Mouse (Mus musculus): ENCODE results near the gene Tkfc. TPM values are rescaled to one million over a fixed set of nuclear protein-coding genes. Genes with fewer than 3 reads are reported as not detected.

The Tkfc gene
- 20.1 and 29.6 TPM in 2 replicates for total RNA-seq (2021)
- long read RNA-seq, experiment 1, partial matches to known transcripts: 0 of 11 reads
- long read RNA-seq, experiment 1, other reads (novel, unspliced or antisense): 6 of 11 reads
- long read RNA-seq, experiment 2, transcript Tkfc-201 (17 exons, 2,253 nt): major isoform, 10 of 27 reads
- long read RNA-seq, experiment 2, partial matches to known transcripts: 4 of 27 reads
- long read RNA-seq, experiment 2, other reads (novel, unspliced or antisense): 9 of 27 reads

DNA sequence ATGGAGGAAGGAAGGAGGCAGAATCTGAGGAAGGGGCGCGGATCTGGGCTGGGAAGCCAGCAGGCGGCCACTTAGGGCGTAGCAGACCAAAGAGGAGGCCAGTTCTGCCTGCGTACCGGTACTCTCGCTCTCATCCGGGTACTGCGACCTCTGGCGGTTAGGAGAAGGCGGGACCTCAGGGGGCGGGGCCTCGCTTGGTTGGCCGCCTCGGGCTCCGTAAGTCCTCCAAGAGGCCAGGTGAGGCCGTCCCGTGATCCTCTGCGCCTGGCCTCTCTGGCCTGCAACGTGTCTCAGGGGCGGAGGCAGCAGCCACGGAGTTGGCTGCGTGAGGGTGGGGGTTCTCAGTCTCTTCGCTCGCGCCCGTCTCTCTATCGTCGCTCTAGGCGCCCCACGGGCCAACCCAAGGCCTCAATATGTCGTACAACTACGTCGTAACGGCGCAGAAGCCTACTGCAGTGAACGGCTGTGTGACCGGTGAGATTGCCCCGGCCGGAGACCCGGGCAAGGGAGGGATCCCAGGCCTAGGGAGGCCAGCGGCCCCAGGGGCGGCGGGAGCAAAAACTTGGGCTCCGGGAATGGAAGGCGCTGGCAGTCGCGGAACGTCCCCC, at the start of gene Tkfc, which contains the start of gene Ddb1:
Gene Tkfc, minus strand, starts transcription at position 362 of the 608 bp plus-strand sequence.
Gene Ddb1, plus strand, starts transcription at position 35 of the 608 bp plus-strand sequence.
- DNase-seq: peak; percentile 99

- DNase-seq: no peak
These were observed 42.7 kb upstream of the Tkfc start for GRCm38 (mm10) chr19:10648156-10648555.

DNA sequence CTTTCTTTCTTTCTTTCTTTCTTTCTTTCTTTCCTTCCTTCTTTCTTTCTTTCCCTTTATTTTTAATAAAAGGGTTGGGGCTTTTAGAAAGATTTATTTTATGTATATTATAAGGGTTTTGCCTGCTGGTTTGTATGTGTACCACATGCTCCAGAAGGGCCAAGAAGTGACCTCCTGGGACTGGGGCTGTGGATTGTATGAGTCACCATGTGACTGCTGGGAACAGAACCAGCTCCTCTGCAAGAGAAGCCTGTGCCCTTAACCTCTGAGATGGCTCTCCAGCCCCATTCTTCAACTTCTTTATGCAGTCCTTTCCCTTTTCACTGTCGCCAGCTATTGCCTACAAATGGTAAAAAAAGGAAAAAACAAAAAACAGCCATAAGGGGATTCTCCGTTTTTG, 40.2 kb upstream of the Tkfc start:
- DNase-seq: peak; percentile 48

DNA sequence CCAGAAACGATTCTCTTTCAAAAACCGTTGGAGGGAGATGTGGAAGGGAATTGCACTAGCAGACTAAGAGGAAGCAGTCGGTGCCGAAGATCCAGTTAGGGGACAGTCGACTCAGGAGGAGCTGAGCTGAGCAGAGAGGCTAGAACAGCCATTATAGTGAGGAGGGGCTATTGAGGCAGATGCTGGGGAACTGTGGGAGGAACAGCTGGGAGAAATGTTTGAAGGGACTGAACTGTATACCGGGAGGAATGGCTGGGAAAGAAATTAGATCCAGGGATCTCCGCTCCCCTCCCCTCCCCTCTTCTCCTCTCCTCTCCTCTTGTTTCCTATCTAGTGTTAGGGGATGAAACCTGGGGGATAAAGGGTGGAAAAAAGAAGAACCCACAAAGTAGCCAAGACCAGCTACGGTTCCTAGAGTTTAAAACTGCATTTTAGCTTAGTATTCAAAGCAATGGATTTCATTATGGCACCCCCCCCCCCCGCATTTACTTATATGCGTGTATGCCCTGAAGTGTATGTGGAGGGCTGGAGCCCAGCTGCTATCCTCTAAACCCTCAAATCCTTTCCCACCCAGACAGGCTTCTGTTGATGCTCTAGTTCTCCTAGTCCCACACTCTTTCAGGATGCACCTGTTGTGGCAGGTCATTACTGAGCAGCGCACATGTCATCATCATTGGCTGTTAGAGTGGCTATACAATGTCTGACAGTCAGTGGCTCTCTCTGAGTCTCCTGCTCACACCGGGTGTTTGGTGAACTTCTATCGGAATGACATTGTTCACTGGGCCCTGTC, 35.3 kb upstream of the Tkfc start:
- no peak for DNase-seq

DNA sequence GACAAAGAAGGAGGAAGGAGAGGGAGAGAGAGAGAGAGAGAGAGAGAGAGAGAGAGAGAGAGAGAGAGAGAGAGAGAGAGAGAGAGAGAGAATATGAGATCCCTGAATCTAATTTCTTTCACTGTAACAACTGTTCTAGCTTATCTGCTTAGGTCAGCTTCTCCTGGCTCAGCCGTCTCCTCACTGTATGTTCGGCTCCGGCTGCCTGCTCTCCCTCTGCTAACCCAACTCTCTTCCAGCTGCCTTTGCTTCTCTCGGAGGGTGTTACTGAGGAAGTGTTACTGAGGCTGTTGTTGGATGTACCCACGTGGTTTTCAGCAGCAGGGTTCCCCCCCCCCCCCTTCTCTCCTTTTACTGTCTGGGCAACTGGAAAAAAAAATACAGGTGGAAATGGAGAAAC, 34.6 kb upstream of the Tkfc start:
- DNase-seq: no peak

GRCm38 (mm10) chr19:10637840-10638239, 32.4 kb upstream of the Tkfc start:
- DNase-seq: no peak

GRCm38 (mm10) chr19:10634872-10635318, 29.4 kb upstream of the Tkfc start:
- DNase-seq: peak; percentile 83

- DNase-seq: peak; percentile 74
These were observed 28.8 kb upstream of the Tkfc start, which contains the start of gene Vwce for GRCm38 (mm10) chr19:10634106-10634871. TSS of gene Vwce (plus strand) at chr19:10634213.

GRCm38 (mm10) chr19:10608573-10609240, 3.3 kb upstream of the Tkfc start:
- DNase-seq: no peak

DNA sequence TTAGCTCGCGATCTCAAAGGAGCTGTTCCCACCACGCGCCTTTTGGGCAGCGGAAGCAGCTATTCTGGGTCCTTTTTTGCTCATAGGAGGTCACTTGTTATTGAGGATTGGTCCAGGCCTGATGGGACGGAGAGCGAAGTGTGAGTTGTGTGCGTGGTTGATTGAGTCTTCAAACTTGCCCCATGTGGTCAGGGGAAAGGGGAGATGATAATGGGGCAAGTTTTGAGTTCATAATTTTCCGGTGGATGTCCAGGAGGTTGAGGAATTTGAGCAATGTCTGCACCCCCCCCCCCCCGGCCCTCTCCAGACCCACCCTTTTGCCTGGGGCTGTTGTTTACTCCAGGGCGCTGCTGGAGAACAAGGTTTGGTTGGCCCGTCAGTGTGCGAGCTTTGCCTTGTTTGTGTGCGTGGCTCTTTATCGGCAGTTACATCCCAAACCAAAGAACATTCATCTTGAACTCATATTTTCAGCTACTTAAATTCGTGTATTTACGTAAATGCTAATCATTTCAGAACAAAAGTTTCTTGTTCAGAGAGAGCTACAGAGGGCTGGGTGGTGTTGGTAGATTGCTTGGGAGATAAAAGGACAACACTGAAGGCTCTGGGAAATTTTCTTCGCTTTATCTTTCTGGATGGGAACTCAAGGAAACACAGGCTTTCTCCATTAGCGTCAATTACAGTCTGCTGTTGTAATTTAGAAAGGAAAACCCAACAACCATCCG, 608 bp upstream of the Tkfc start:
- DNase-seq: peak; percentile 32

GRCm38 (mm10) chr19:10604534-10604933, 920 bp downstream of the Tkfc start:
- DNase-seq: no peak

DNA sequence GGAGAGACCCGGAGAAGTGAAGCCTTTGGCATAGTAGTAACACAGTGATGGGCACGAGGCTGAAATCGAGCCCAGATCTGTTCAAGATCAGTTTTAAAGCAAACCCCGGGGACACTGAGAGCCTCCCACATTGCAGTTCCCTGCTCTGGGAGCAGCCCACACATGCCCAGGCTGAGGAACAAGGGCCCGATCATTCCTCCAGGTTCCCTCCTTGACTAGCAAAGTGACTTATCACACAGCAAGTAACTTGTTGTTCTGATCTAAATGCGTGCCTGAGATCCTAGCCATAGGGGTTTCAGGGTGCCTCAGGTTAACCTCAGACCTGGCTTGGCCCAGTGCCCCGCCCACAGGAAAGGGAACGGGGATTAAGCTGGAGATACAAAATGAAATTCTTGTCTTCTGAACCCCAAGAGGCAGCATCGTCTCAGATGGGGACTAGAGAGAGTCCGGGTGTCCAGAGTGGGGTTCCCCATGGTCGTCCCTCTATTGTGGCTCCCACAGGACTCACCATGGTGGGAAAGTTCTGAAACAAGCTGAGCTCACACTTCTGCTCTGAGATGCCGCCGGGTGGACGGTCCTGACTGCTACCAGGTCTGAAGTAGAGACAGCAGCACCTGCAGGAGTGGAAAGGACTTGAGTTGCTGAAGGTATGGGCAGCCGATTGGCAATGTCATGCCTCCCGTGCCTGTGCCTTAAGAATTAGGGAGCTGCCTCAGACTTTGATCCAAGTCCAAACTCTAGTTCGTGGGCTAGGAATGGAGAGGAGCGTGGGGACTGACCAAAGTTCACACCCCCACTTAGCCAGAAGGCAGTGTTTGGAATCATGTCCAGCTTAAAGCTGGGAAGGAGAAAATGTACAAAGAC, 1.6 kb downstream of the Tkfc start:
- DNase-seq: no peak

DNA sequence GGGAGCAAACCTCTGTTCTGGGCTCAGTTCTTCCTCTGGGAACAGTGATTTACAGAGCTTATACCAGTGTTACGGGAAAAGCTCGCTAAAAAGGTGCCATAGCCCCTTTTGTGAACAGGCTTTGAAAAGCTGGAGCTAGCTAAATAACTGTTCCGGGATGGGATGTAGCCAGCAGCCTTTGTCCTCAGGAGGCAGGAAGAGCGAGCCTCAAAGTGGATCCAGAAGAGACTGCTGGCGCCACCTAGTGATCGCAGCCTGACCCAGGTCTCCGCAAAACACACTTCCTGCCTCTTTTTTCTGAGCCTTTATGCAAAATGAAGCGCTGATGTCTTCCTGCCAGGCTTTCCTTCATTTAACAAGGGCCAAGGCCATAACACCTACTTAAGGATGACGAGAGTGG, 2.7 kb downstream of the Tkfc start:
- DNase-seq: peak; percentile 93

- no peak for DNase-seq
These were observed 3.1 kb downstream of the Tkfc start for GRCm38 (mm10) chr19:10602247-10602769.

DNA sequence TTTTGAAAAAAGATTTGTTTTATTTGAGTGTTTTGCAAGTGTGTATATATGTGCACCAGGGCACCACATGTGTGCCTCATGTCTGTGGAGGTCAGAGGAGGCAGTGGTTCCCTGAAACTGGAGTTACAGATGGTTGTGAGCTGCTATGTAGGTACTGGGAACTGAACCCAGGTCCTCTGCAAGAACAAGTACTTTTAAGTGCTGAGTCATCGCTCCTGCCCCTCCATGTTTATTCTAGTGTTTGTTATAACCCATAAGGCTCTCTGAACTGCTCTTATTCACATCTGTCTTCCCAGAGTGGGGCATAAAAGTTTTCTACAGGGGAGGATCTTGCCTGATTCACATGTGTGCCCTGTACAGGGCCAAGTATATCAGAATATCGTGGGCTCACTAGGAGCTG, 5.8 kb downstream of the Tkfc start:
- no peak for DNase-seq

GRCm38 (mm10) chr19:10598188-10598587, 7.3 kb downstream of the Tkfc start:
- peak; percentile 44 for DNase-seq

DNA sequence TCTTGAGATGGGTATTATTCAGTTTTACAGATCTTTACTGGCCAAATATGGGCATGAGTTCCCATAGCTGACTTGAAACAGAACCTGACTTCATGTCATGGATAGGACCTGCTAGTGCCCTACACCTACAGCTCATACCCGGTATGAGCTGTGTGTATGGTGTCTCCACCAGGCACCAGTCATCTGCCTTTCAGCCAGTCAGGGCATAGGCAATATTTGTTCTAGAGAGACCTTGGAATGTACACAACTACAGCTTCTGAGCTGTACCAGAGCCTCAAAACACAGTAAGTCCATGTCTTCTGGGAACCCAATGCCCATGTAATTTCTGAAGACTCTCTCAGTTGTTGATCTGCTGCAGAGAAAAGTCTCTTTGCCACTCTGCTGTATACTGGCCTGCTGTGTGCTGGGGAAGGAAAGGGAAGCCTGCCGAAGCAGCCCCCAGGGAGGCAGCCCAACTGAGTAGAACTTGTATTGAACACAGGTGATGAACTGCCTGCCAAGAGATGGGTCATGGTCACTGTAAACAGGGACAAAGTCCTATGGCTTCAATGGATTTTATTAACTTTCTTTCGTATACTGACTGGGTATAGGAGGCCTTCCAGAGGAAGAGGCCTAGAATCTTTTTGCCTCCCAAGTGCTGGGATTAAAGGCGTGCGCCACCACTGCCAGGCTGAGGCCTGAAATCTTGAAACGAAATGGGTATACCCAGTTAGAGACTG, 13.6 kb downstream of the Tkfc start:
- DNase-seq: no peak

GRCm38 (mm10) chr19:10590301-10590700, 15.2 kb downstream of the Tkfc start:
- DNase-seq: no peak
